Mouse (Mus musculus) gastrocnemius, postnatal 25 days (tissue): ENCODE measurements around the gene Sod2. TPM values are rescaled to one million over a fixed set of nuclear protein-coding genes. Genes with fewer than 3 reads are reported as not detected.
A peak's percentile ranks its signal among the peaks of the same experiment; 100 is the strongest.
"Not testable (repeated sequence)": the region's sequence is repeated elsewhere in the genome, so short reads cannot be mapped to it uniquely, and the experiment has no call there.

Experiments
- DNase-seq: peaks from one replicate; pipeline ENCODE4 v3.0.0; 2022
- total RNA-seq, 2 experiments: library from RNA; stranded (reverse); gene quantifications; 1 replicate in 1 of 2; 2 replicates in 1 of 2; pipeline ENCODE4 v1.2.3; 2021

Sod2 gene
- total RNA-seq, 2 experiments from 2014 or later: 447 to 456 TPM

DNA sequence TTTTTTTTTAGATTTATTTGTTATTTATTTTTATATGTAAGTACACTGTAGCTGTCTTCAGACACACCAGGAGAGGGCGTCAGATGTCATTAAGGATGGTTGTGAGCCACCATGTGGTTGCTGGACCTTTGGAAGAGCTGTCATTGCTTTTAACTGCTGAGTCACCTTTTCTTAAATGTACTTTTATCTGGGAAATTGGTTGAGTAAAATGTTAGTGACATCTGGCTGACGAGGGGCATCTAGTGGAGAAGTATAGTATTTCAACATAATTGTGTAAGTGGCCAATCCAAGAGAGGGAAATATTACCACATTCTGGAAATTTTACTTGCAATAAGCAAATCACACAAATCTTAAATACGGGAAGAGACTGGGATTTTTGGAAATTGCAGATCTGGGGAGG, 3.2 kb downstream of the Sod2 start:
- DNase-seq: no peak

DNA sequence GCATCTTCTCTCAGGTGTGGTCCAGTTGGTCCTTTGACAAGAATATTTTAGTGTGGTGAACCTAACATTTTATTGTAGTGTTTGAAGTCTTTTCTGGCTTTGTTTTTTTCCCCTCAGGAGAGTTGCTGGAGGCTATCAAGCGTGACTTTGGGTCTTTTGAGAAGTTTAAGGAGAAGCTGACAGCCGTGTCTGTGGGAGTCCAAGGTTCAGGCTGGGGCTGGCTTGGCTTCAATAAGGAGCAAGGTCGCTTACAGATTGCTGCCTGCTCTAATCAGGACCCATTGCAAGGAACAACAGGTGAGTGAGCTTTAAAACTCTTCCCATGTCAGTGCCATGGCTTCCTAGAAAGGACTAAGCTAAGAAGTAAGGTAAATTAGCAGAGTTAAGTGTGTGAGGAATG, 6.7 kb downstream of the Sod2 start:
- DNase-seq: no peak

DNA sequence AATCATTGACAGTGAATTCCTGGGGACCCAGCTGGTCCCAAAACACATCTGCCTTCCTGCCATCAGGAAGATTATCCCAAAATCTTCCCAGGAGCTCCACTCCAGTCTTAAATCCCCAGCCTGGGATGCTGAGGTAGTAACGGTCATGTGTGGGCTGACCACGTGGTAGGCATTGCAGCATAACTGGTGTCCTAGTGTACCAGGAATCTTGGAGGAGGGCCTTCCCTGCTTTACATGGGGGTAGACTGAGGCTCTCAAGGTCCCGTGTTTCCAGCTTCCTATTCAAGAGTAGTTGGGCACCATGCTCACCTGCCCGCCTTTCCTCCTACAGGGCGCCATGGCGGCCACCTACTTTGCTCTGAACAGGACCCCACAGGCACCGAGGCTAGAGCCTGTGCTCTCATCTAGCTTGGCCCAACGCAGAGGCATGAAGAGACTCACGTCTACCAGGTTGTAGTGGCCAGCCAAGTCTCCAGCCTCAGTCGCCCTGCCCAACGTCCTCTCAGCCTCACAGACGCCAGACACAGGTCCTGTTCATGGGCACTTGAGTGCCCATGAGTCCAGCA, 30.1 kb downstream of the Sod2 start:
- not testable (repeated sequence) for DNase-seq

DNA sequence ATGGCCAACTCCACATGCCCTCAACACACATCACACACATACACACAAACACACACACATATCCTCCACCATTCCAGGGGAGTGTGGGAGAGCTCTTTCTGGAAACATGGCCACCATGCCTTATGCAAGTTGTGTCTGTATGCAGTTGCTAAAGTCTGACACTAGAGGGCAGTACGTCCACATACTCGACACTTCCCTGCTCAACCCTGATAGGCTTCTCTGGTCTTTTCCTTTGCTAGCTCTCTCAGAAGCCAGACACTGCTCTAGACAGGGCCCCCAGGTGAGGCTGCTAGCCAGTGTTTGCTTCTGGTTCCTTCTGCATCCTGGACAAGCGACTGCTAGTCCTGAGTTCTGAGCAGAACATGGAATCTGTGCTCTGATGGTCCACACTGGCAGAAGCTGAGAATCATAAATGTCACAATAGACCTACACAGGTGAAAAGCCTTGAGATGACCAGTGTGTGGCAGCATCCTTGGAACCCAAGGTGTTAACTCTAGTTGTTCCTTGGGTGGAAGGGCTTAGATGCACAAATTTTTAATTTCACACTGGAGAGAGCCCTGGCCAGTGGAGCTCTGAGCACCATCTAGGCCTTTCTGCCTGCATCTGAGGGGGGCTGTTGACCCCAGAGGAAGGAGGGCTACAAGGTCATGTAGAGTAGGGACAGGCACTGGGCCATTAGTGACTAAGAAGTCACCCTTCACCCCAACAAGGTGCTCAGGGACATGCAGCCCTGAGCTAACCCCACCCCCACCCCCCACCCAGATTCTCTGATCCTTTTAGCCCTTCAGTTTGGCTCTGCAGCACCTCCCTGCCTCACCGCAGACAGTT, 37.4 kb downstream of the Sod2 start:
- peak; percentile 20 for DNase-seq

DNA sequence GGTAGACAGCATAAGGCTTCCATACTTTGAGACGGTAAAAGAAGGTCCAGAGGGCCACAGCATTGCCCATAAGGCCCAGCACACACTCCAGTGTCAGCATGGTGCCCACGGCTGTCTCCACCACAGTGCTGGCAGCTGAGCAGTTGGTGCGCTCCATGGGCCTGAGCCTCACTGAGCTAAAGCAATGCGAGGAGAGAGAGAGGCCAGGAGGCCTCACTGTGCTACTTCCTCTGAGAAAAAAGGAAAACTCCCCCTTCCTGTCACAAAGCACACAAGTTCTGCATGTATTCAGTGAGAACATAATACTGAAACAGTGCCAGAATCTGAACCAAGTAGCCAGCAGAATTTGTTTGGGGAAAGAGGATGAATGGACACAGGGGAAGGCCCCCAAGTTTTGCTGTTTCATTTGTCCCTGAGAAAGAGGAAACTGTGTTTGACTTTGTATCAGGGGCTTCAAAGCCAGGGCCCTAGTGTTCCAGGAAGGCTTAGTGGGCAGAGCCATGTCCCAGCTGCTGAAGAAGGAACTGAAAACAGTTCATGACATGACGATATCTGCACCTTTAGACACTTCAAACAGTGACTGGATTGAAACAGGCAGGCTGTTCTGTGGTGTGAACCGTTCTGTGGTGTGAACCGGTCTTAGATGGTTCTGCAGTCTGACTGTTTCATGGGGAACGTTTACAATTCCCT, 45.6 kb downstream of the Sod2 start, which contains the start of gene Gpr31b:
Gene Gpr31b (minus strand): TSS at position 173 of the 690 bp plus-strand sequence.
- not testable (repeated sequence) for DNase-seq

DNA sequence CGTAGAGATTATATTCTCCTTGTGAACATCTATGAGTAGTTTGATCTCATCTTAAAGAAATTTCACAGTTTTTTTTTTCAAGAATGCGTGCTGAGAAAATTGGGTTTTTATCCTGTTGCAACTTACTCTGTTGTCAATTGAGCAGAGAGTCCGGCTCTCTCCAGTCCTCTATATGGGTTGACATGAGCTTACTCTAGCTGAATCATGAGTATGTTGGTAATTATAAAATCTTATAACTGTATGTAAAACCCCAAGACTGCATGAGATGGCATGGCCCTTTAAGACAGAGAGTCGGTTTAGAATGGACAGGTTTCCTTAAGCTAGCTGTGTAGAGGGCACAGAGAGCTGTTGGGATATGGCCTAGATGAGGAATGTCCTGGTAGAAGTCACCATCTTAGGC, 54.2 kb downstream of the Sod2 start, which contains the start of gene Tcp10b:
Gene Tcp10b (plus strand): TSS at position 301 of the 400 bp plus-strand sequence.
- DNase-seq: not testable (repeated sequence)

DNA sequence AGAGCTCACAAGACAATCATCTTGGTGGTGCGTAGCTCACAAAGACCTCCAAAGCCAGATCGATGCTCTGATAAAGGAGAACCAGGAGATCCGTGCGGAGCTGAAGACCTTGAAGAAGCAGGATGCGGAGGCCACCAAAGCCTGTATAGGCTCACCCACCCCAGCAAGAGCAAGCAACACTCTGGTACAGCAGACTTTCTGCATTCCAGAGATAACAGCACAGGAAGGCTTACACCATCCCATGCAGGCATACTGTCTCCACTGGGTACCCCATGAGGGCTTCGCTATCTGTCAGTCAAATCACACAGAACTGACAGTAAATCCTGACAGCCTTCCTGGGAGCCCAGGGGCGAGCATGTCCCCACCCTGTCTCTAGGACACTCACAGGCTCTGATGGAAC, 56.2 kb downstream of the Sod2 start:
- not testable (repeated sequence) for DNase-seq

DNA sequence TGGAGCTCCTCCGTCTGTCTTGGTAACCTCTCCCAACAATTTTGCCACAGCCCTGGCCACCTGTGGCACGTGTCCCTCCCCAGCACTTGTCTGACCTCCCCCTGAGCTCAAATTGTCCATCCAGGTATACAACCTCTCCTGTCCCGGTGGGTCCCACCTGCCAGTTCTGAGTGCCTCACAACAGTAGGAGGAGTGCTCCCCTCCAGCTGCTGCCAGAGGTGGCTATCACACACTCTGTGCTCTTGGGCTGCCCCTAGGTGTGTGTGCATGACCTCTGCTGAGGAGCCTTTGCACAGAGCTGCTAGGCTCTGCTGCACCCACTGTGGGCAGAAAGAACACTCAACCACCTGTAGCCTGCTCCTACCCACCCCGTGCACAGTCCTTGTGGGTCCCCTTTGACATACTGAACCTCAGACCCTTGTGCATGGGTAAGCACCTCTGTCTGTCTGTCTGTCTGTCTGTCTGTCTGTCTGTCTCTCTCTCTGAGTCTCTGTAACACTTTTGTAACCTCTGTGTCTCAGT, 61.3 kb downstream of the Sod2 start:
- not testable (repeated sequence) for DNase-seq

DNA sequence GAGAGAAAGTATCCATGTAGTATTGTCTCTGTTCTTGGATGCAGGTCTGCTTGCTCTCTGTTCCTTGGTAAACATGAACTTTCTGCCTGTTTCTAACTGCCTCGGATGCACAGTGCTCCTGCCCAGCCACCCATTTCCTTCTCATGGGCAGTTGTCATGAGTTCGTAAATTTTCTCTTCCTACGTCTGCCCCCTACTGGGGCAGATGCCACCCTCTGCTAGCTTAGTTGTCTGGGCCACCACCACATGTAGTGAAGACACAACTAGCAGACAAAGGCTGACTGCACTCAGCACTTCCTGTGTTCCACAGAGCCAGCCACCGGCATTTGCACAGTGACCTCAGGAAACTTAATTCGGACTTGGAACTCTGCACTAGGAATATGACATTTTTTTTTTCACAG, 62.6 kb downstream of the Sod2 start:
- DNase-seq: not testable (repeated sequence)

Other genes starting within 250 kb of the Sod2 start
- 10 to 100 TPM; 44.6 to 45.8 TPM for gene Igf2r, start 237.2 kb upstream of the Sod2 start, total RNA-seq
- gene Mas1, start 138.7 kb upstream of the Sod2 start, total RNA-seq: under 1 TPM in 1 of 2 experiments, not detected in 1; 0.59 TPM
- 1 to 10 TPM; 1.2 to 2.2 TPM for gene Mrgprh, start 130.8 kb upstream of the Sod2 start, total RNA-seq
- gene Pnldc1, start 96.6 kb upstream of the Sod2 start, total RNA-seq: under 1 TPM in 1 of 2 experiments, not detected in 1; 0.83 TPM
- gene Tcp1, start 91.1 kb upstream of the Sod2 start, total RNA-seq: 100 to 1,000 TPM; 159 to 178 TPM
- 100 to 1,000 TPM; 100 to 109 TPM for gene Mrpl18, start 90.5 kb upstream of the Sod2 start, total RNA-seq
- gene Acat3, start 66.2 kb upstream of the Sod2 start, total RNA-seq: not detected
- 1 to 10 TPM; 3.2 to 5.4 TPM for gene Acat2, start 46.1 kb upstream of the Sod2 start, total RNA-seq
- 10 to 100 TPM; 23.3 to 24.7 TPM for gene Wtap, start 12.7 kb upstream of the Sod2 start, total RNA-seq
- gene Gpr31b, start 45.5 kb downstream of the Sod2 start, total RNA-seq: not detected
- gene Tcp10b, start 54.3 kb downstream of the Sod2 start, total RNA-seq: under 1 TPM; 0.10 to 0.32 TPM
- not detected for gene Unc93a, start 125.0 kb downstream of the Sod2 start, total RNA-seq
- gene Smok2a, start 214.3 kb downstream of the Sod2 start, total RNA-seq: not detected
- not detected for gene Smok2b, start 223.4 kb downstream of the Sod2 start, total RNA-seq